Mouse (Mus musculus) erythroblast, embryonic 14.5 days (primary cell): Measurements from ENCODE around the gene AY761184. TPM values are rescaled to one million over a fixed set of nuclear protein-coding genes. Genes with fewer than 3 reads are reported as not detected.
"Not testable (repeated sequence)": the region's sequence is repeated elsewhere in the genome, so short reads cannot be mapped to it uniquely, and the experiment has no call there.

ENCODE experiments used
- H3K27me3 ChIP-seq: 2 replicates; pipeline ENCODE4 v1.6.1; 2012; ENCODE audit warnings: inconsistent platforms; ENCODE audit not compliant: control insufficient read depth
- H3K36me3 ChIP-seq: 2 replicates; pipeline ENCODE4 v1.6.1; 2012; ENCODE audit warnings: mild to moderate bottlenecking, inconsistent platforms; ENCODE audit not compliant: control insufficient read depth
- H3K4me1 ChIP-seq: 2 replicates; pipeline ENCODE4 v1.6.1; 2012; ENCODE audit warnings: inconsistent platforms; ENCODE audit not compliant: control insufficient read depth
- H3K4me3 ChIP-seq: replicated peaks from 2 replicates; pipeline ENCODE3; 2012; ENCODE audit warnings: moderate library complexity, mild to moderate bottlenecking, inconsistent platforms
- H3K9me3 ChIP-seq: 2 replicates; pipeline ENCODE4 v1.6.1; 2012; ENCODE audit warnings: low read length, inconsistent platforms, mixed read lengths; ENCODE audit not compliant: control insufficient read depth
- polyA plus RNA-seq: library from polyadenylated mRNA; stranded (reverse); fragments of >175 nt; gene quantifications from 2 replicates; pipeline ENCODE4 v1.2.3, GENCODE M21; 2012

AY761184 gene
- polyA plus RNA-seq: not detected in 2 replicates

- H3K4me1 ChIP-seq, H3K36me3 ChIP-seq, H3K9me3 ChIP-seq, H3K27me3 ChIP-seq, H3K4me3 ChIP-seq: not testable (repeated sequence)
These were observed at the start of gene AY761184 for GRCm38 (mm10) chr8:21703545-21703944. AY761184 (minus strand) TSS chr8:21703645.

- H3K9me3 ChIP-seq, H3K4me3 ChIP-seq, H3K4me1 ChIP-seq, H3K27me3 ChIP-seq, H3K36me3 ChIP-seq: not testable (repeated sequence)
These were observed 37.9 kb downstream of the AY761184 start, which contains the start of gene Defa34 for GRCm38 (mm10) chr8:21665497-21665896. Defa34 (plus strand) TSS chr8:21665797.

GRCm38 (mm10) chr8:21655480-21655879, 48.0 kb downstream of the AY761184 start, which contains the start of gene Defa17:
Defa17 (plus strand) TSS chr8:21655780.
- H3K4me1 ChIP-seq, H3K36me3 ChIP-seq, H3K9me3 ChIP-seq: not testable (repeated sequence)

More at GRCm38 (mm10) chr8:21655480-21655879, 48.0 kb downstream of the AY761184 start, which contains the start of gene Defa17:
- H3K27me3 ChIP-seq, H3K4me3 ChIP-seq: not testable (repeated sequence)

Other genes starting within 250 kb of the AY761184 start
- gene Gm7849, start 247.1 kb downstream of the AY761184 start, polyA plus RNA-seq: not detected in 2 replicates
- not detected in 2 replicates for gene Defa20, start 194.4 kb downstream of the AY761184 start, polyA plus RNA-seq
- gene Defa32, start 174.6 kb downstream of the AY761184 start, polyA plus RNA-seq: not detected in 2 replicates
- gene Defa37, start 138.3 kb downstream of the AY761184 start, polyA plus RNA-seq: not detected in 2 replicates
- gene Defa28, start 120.6 kb downstream of the AY761184 start, polyA plus RNA-seq: not detected in 2 replicates
- gene Gm7861, start 109.1 kb downstream of the AY761184 start, polyA plus RNA-seq: not detected in 2 replicates
- gene Defa26, start 85.5 kb downstream of the AY761184 start, polyA plus RNA-seq: not detected in 2 replicates
- gene Defa17, start 47.9 kb downstream of the AY761184 start, polyA plus RNA-seq: not detected in 2 replicates
- not detected in 2 replicates for gene Defa34, start 37.8 kb downstream of the AY761184 start, polyA plus RNA-seq
- not detected in 2 replicates for gene Defa24, start 30.8 kb upstream of the AY761184 start, polyA plus RNA-seq
- not detected in 2 replicates for gene Defb50, start 119.9 kb upstream of the AY761184 start, polyA plus RNA-seq
- gene Defb2, start 136.3 kb upstream of the AY761184 start, polyA plus RNA-seq: not detected in 2 replicates
- gene Defb10, start 155.3 kb upstream of the AY761184 start, polyA plus RNA-seq: not detected in 2 replicates
- not detected in 2 replicates for gene Defb9, start 181.8 kb upstream of the AY761184 start, polyA plus RNA-seq
- gene Defb11, start 202.8 kb upstream of the AY761184 start, polyA plus RNA-seq: not detected in 2 replicates
- gene Defb15, start 229.1 kb upstream of the AY761184 start, polyA plus RNA-seq: not detected in 2 replicates
- not detected in 2 replicates for gene Defb35, start 234.7 kb upstream of the AY761184 start, polyA plus RNA-seq
- gene Defb13, start 243.1 kb upstream of the AY761184 start, polyA plus RNA-seq: not detected in 2 replicates